Mouse (Mus musculus) embryonic facial prominence, embryonic 11.5 days (tissue): Measurements from ENCODE around the gene Nsrp1. TPM values are rescaled to one million over a fixed set of nuclear protein-coding genes. Genes with fewer than 3 reads are reported as not detected.
A peak's percentile ranks its signal among the peaks of the same experiment; 100 is the strongest.
"Not testable (repeated sequence)": the region's sequence is repeated elsewhere in the genome, so short reads cannot be mapped to it uniquely, and the experiment has no call there.

Experiments used
- ATAC-seq: fragments of 200-750 bp; cut with Nextera tagmentation; replicated peaks from 2 replicates; pipeline ENCODE4 v1.8.0; 2017; ENCODE audit warnings: low read depth; ENCODE audit not compliant: insufficient number of reproducible peaks, low FRiP score, low TSS enrichment
- DNase-seq: peaks from one replicate; pipeline ENCODE4 v3.0.0-alpha.2; 2015; ENCODE audit warnings: low spot score
- H3K27ac ChIP-seq: fragments of 300-500 bp; sonication (generic); replicated peaks from 2 replicates; pipeline ENCODE4 v1.5.1; 2014; ENCODE audit warnings: mild to moderate bottlenecking, low read depth, low read length, control low read depth
- H3K27me3 ChIP-seq: fragments of 300-500 bp; sonication (generic); 2 replicates; pipeline ENCODE4 v1.6.1; 2014; ENCODE audit warnings: mild to moderate bottlenecking, low read length, moderate library complexity, mixed read lengths; ENCODE audit not compliant: control insufficient read depth, insufficient read depth
- H3K36me3 ChIP-seq: fragments of 300-500 bp; sonication (generic); replicated peaks from 2 replicates; pipeline ENCODE4 v1.6.1; 2014; ENCODE audit warnings: low read depth, mild to moderate bottlenecking, low read length, moderate library complexity, mixed read lengths; ENCODE audit not compliant: control insufficient read depth, insufficient read depth
- H3K4me1 ChIP-seq: fragments of 300-500 bp; sonication (generic); 2 replicates; pipeline ENCODE4 v1.6.1; 2014; ENCODE audit warnings: low read length, mixed read lengths; ENCODE audit not compliant: control insufficient read depth, insufficient read depth
- H3K4me2 ChIP-seq: fragments of 300-500 bp; sonication (generic); 2 replicates; pipeline ENCODE4 v1.6.1; 2014; ENCODE audit warnings: low read depth, mild to moderate bottlenecking, control low read depth, low read length, moderate library complexity
- H3K4me3 ChIP-seq: fragments of 300-500 bp; sonication (generic); 2 replicates; pipeline ENCODE4 v1.5.1; 2014; ENCODE audit warnings: low read depth, low read length, control low read depth
- H3K9ac ChIP-seq: fragments of 300-500 bp; sonication (generic); replicated peaks from 2 replicates; pipeline ENCODE4 v1.6.1; 2014; ENCODE audit warnings: mild to moderate bottlenecking, control low read depth, low read length
- H3K9me3 ChIP-seq: fragments of 300-500 bp; sonication (generic); replicated peaks from 2 replicates; pipeline ENCODE4 v1.6.1; 2016; ENCODE audit warnings: mild to moderate bottlenecking, low read length, inconsistent platforms, mixed read lengths; ENCODE audit not compliant: control insufficient read depth
- WGBS: fragments of 180-500 bp; shearing (Covaris S2); extraction: QIAGEN DNeasy Blood & Tissue Kit; methylation state at CpG from one replicate; pipeline ENCODE4 v1.1.7; 2014; 5-methylcytosine and 5-hydroxymethylcytosine counted together
- polyA plus RNA-seq: library from polyadenylated mRNA; unstranded; fragments of >200 nt; fragmentation: Nextera tagmentation; extraction: Ambion mirVana; gene quantifications from 2 replicates; pipeline ENCODE4 v1.2.1, GENCODE M21; 2014

The Nsrp1 gene
- polyA plus RNA-seq, 1 experiment from 2014 or later: 63.1 TPM

DNA sequence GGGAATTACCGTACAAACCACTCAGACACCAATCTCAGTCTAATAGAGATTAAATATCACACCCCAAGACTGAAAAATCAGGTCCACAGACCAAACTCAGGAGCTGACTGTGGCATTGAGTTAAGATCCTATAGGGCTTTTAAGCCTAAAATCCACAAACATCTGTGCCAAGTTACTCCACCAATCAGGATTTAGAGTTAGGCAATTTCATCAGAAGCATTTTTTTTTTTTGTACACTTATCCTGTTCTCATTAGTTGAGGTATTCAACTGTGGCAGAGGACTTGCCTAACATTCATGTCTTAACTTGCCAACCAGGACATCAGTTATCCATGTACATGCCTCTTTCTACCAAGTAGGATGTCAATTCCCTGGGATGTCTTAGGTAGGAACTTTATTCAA is 1.1 kb upstream of the Nsrp1 start:
- Histone ChIP-seq H3K36me3 (no peaks in the 10 kb centered on the region), H3K4me1 (no peaks in the 10 kb centered on the region), H3K4me3 (no peak overlapping the region), H3K27me3 (no peaks in the 10 kb centered on the region), H3K4me2 (no peak overlapping the region), H3K27ac (no peak overlapping the region), H3K9me3 (no peaks in the 10 kb centered on the region), H3K9ac (no peak overlapping the region)
- ATAC-seq: no peak
- DNase-seq: no peak
- 88% methylated on average over 1 of the region's 1 CpGs for WGBS

DNA sequence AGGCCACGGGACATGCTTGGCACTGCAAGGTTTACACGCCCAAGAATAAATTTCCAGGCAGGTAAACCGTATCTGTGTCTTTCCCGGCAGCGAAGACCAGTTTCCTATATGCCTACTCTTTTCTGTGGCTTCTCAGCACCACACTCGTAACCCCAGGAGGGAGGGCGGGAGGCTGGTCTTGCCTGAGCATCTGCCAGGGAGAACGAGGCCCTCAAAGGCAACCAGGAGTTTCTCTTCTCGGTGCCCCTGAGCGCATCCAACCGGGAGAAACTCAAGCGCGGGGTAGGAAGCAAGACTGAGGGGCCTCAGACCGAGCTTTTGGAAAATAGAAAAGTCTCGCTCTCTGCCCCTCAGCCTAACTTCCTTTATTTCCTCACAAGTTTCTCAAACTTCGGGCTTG is 443 bp downstream of the Nsrp1 start:
- Histone ChIP-seq H3K4me1 (no peaks in the 10 kb centered on the region), H3K9me3 (no peaks in the 10 kb centered on the region), H3K27ac (peak overlapping the region; percentile 74), H3K9ac (peak overlapping the region; percentile 92), H3K27me3 (no peaks in the 10 kb centered on the region), H3K36me3 (no peaks in the 10 kb centered on the region), H3K4me3 (peak overlapping the region; percentile 76), H3K4me2 (peak overlapping the region; percentile 82)
- WGBS: 4% methylated on average over 16 of the region's 16 CpGs
- peak; percentile 12 for DNase-seq
- ATAC-seq: peak; percentile 34; the same call in 1 of the 2 replicates

DNA sequence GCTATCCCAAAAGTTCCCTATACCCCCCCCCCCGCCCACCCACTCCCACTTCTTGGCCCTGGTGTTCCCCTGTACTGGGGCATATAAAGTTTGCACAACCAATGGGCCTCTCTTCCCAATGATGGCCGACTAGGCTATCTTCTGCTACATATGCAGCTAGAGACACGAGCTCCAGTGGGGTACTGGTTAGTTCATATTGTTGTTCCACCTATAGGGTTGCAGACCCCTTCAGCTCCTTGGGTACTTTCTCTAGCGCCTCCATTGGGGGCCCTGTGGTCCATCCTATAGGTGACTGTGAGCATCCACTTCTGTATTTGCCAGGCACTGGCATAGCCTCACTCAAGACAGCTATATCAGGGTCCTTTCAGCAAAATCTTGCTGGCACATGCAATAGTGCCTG is 904 bp downstream of the Nsrp1 start:
- Histone ChIP-seq H3K4me3 (peak overlapping the region; percentile 76), H3K9ac (peak overlapping the region; percentile 92), H3K4me2 (peak overlapping the region; percentile 82)
- not testable (repeated sequence) for H3K4me1 ChIP-seq, H3K27me3 ChIP-seq, H3K36me3 ChIP-seq, H3K27ac ChIP-seq, DNase-seq, ATAC-seq, H3K9me3 ChIP-seq
- 53% methylated on average over 4 of the region's 4 CpGs for WGBS

DNA sequence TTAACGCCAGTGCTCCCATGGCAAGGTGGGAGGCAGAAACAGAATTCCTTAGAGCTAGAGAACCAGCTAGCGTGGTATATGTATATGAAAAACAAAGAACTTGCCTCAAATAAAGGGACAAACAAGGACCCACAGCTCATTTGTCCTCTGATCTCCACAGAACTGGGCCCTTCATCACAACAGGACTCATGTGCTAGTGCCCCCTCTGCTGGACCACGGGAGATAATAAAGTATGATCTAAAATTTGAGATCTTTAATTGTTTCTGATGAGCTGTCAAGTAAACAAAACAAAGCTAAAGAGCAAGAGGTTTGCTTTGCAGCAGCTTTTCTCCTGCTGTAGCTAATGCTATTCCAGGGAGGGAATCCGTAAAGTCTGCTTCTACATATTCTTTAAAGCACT is 7.5 kb downstream of the Nsrp1 start:
- Histone ChIP-seq H3K27ac (no peak overlapping the region), H3K27me3 (no peaks in the 10 kb centered on the region), H3K4me3 (no peak overlapping the region), H3K36me3 (no peaks in the 10 kb centered on the region), H3K4me2 (no peak overlapping the region), H3K4me1 (no peaks in the 10 kb centered on the region), H3K9ac (no peak overlapping the region), H3K9me3 (no peaks in the 10 kb centered on the region)
- 77% methylated on average over 4 of the region's 4 CpGs for WGBS
- DNase-seq (peak; percentile 18), ATAC-seq (no peak)

DNA sequence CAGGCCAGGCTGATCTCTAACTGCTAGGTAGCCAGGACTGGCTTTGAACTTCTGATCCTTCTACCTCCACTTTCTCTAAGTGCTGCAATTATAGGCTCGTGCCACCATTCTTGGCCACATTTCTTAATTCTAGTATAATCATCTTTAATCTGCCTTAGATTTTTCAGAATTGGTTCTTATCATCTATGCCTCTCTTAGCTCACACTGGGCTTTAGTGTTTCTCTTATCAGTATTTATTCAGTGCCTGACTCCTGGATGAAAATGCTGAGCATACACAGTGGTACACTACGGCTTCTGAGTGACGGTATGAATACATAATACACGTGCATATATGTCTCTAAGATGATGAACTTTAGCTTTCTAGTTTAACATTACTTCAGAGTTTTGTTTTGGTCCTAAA is 9.4 kb downstream of the Nsrp1 start:
- Histone ChIP-seq H3K9me3 (no peaks in the 10 kb centered on the region), H3K27ac (no peak overlapping the region), H3K4me3 (no peak overlapping the region), H3K9ac (no peak overlapping the region), H3K4me1 (no peaks in the 10 kb centered on the region), H3K4me2 (no peak overlapping the region), H3K27me3 (no peaks in the 10 kb centered on the region), H3K36me3 (no peaks in the 10 kb centered on the region)
- ATAC-seq (no peak), DNase-seq (no peak)
- 95% methylated on average over 4 of the region's 4 CpGs for WGBS

DNA sequence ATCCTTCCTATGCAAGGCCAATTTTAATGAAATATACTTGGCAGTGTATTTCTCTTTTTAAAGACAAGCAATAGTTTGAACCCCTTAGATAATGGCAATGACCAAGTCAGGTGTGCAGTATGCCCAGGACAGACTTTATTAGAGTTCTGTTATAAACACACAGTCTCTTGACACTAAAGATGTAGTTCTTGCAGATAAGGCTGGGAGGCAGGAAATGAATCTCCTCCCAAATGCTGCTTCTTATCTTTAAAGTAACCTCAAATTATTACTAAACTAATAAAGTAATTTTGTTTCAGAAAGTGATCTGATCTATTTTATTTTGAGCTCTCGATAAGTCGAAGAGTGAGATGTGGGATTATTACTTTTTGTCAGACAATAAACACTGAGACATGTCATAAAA is 14.8 kb downstream of the Nsrp1 start:
- no peak overlapping the region for H3K4me2 ChIP-seq
- WGBS: 92% methylated on average over 2 of the region's 2 CpGs

DNA sequence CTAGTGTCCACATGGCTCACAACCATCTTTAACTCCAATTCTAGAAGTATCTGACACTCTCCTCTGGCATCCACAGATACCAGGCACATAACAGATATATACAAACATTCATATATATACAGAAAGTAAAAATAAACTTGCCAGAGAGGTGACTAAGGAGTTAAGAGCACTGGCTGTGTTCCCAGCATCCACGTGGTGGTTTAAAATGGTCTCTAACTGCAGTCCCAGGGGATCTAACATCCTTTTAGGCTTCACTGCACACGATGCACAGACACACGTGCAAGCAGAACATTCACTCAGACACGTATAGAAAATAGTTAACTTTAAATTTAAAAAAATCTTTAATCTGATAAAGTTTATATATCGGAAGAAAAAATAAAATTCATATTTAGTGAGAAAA is 16.3 kb downstream of the Nsrp1 start:
- no peak overlapping the region for H3K4me3 ChIP-seq
- no peaks in the 10 kb centered on the region for H3K36me3 ChIP-seq
- H3K4me2 ChIP-seq: no peak overlapping the region
- H3K27me3 ChIP-seq: no peaks in the 10 kb centered on the region
- H3K27ac ChIP-seq: no peak overlapping the region
- DNase-seq (no peak), ATAC-seq (no peak)
- 70% methylated on average over 5 of the region's 5 CpGs for WGBS
- no peaks in the 10 kb centered on the region for H3K9me3 ChIP-seq
- H3K9ac ChIP-seq: no peak overlapping the region
- H3K4me1 ChIP-seq: no peaks in the 10 kb centered on the region

More for the DNA sequence above, 14.8 kb downstream of the Nsrp1 start:
- no peaks in the 10 kb centered on the region for H3K4me1 ChIP-seq
- H3K9me3 ChIP-seq: no peaks in the 10 kb centered on the region
- H3K27me3 ChIP-seq: no peaks in the 10 kb centered on the region
- H3K9ac ChIP-seq: no peak overlapping the region
- ATAC-seq: no peak
- no peak for DNase-seq
- H3K36me3 ChIP-seq: no peaks in the 10 kb centered on the region
- no peak overlapping the region for H3K27ac ChIP-seq
- H3K4me3 ChIP-seq: no peak overlapping the region

DNA sequence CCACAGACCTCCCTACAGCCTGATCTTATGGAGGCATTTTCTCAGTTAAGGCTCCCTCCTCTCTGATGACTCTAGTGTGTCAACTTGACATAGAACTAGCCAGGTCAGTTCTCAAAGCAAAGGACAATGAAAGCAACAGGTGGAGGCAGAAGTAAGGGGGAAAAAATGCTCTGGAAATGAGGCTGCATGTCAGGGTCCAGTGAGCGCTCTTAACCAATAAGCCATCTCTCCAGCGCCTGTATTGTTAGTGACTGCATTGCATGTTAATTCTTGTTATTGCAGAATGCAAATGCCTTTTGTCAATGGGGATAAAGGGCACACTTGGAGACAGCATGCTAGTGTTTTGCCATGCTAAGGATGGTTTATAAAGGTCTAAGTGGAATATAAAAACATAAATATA is 35.4 kb downstream of the Nsrp1 start:
- no peaks in the 10 kb centered on the region for H3K9me3 ChIP-seq
- 81% methylated on average over 2 of the region's 2 CpGs for WGBS

More for the DNA sequence above, 35.4 kb downstream of the Nsrp1 start:
- no peak overlapping the region for H3K9ac ChIP-seq
- DNase-seq (no peak), ATAC-seq (no peak)
- no peak overlapping the region for H3K27ac ChIP-seq
- H3K36me3 ChIP-seq: peaks cover 7% of the 10 kb centered on the region
- no peak overlapping the region for H3K4me2 ChIP-seq
- no peak overlapping the region for H3K4me3 ChIP-seq
- no peaks in the 10 kb centered on the region for H3K27me3 ChIP-seq
- H3K4me1 ChIP-seq: no peaks in the 10 kb centered on the region
